Mouse (Mus musculus): ENCODE measurements at regions not wholly inside any gene's neighbourhood (a gene's known extent, or its start where the extent isn't known, plus 50 kb on each side); places are given as distances from the start of the nearest gene placed in this dataset.
"Not testable (repeated sequence)": the region's sequence is repeated elsewhere in the genome, so short reads cannot be mapped to it uniquely, and the experiment has no call there.

- no peak for ATAC-seq (replicated peaks in 1 of 2; ENCODE audit: insufficient read depth in 1 of 2, low FRiP score in 2 of 2, low TSS enrichment in 1 of 2, low read depth in 1 of 2, poor library complexity in 2 of 2, severe bottlenecking in 2 of 2)
Measured at GRCm38 (mm10) chr5:142281997-142282396, 119.3 kb upstream of the Foxk1 start.

GRCm38 (mm10) chr5:142287981-142288380 lies 113.3 kb upstream of the Foxk1 start:
- no peak for ATAC-seq (replicated peaks in 1 of 2; ENCODE audit: insufficient read depth in 1 of 2, low FRiP score in 2 of 2, low TSS enrichment in 1 of 2, low read depth in 1 of 2, poor library complexity in 2 of 2, severe bottlenecking in 2 of 2)

GRCm38 (mm10) chr5:142291451-142291850 lies 109.8 kb upstream of the Foxk1 start:
- ATAC-seq (replicated peaks in 1 of 2; ENCODE audit: insufficient read depth in 1 of 2, low FRiP score in 2 of 2, low TSS enrichment in 1 of 2, low read depth in 1 of 2, poor library complexity in 2 of 2, severe bottlenecking in 2 of 2), result no peak

- not testable (repeated sequence) for ATAC-seq (replicated peaks in 1 of 2; ENCODE audit: insufficient read depth in 1 of 2, low FRiP score in 2 of 2, low TSS enrichment in 1 of 2, low read depth in 1 of 2, poor library complexity in 2 of 2, severe bottlenecking in 2 of 2)
Measured at GRCm38 (mm10) chr5:142296401-142296800, 104.9 kb upstream of the Foxk1 start.

GRCm38 (mm10) chr5:142299621-142300020 lies 101.7 kb upstream of the Foxk1 start:
- ATAC-seq (replicated peaks in 1 of 2; ENCODE audit: insufficient read depth in 1 of 2, low FRiP score in 2 of 2, low TSS enrichment in 1 of 2, low read depth in 1 of 2, poor library complexity in 2 of 2, severe bottlenecking in 2 of 2), result no peak

- ATAC-seq (replicated peaks in 1 of 2; ENCODE audit: insufficient read depth in 1 of 2, low FRiP score in 2 of 2, low TSS enrichment in 1 of 2, low read depth in 1 of 2, poor library complexity in 2 of 2, severe bottlenecking in 2 of 2), result no peak
Measured at GRCm38 (mm10) chr5:142308511-142308910, 92.8 kb upstream of the Foxk1 start.

- no peak for ATAC-seq (replicated peaks in 1 of 2; ENCODE audit: insufficient read depth in 1 of 2, low FRiP score in 2 of 2, low TSS enrichment in 1 of 2, low read depth in 1 of 2, poor library complexity in 2 of 2, severe bottlenecking in 2 of 2)
Measured at GRCm38 (mm10) chr5:142313944-142314343, 87.4 kb upstream of the Foxk1 start.

- no peak for ATAC-seq (replicated peaks in 1 of 2; ENCODE audit: insufficient read depth in 1 of 2, low FRiP score in 2 of 2, low TSS enrichment in 1 of 2, low read depth in 1 of 2, poor library complexity in 2 of 2, severe bottlenecking in 2 of 2)
Measured at GRCm38 (mm10) chr5:142314466-142314865, 86.8 kb upstream of the Foxk1 start.

GRCm38 (mm10) chr5:142319268-142319667 lies 82.0 kb upstream of the Foxk1 start:
- ATAC-seq (replicated peaks in 1 of 2; ENCODE audit: insufficient read depth in 1 of 2, low FRiP score in 2 of 2, low TSS enrichment in 1 of 2, low read depth in 1 of 2, poor library complexity in 2 of 2, severe bottlenecking in 2 of 2), result peak; percentile 85 to 89

- ATAC-seq (replicated peaks in 1 of 2; ENCODE audit: insufficient read depth in 1 of 2, low FRiP score in 2 of 2, low TSS enrichment in 1 of 2, low read depth in 1 of 2, poor library complexity in 2 of 2, severe bottlenecking in 2 of 2), result no peak
Measured at GRCm38 (mm10) chr5:142321316-142321715, 80.0 kb upstream of the Foxk1 start.

- no peak for ATAC-seq (replicated peaks in 1 of 2; ENCODE audit: insufficient read depth in 1 of 2, low FRiP score in 2 of 2, low TSS enrichment in 1 of 2, low read depth in 1 of 2, poor library complexity in 2 of 2, severe bottlenecking in 2 of 2)
Measured at GRCm38 (mm10) chr5:142324928-142325327, 76.4 kb upstream of the Foxk1 start.

- no peak for ATAC-seq (replicated peaks in 1 of 2; ENCODE audit: insufficient read depth in 1 of 2, low FRiP score in 2 of 2, low TSS enrichment in 1 of 2, low read depth in 1 of 2, poor library complexity in 2 of 2, severe bottlenecking in 2 of 2)
Measured at GRCm38 (mm10) chr5:142325560-142325959, 75.7 kb upstream of the Foxk1 start.

GRCm38 (mm10) chr5:142327261-142327660 lies 74.0 kb upstream of the Foxk1 start:
- no peak; a peak in 1 of 4 replicates for ATAC-seq (replicated peaks in 1 of 2; ENCODE audit: insufficient read depth in 1 of 2, low FRiP score in 2 of 2, low TSS enrichment in 1 of 2, low read depth in 1 of 2, poor library complexity in 2 of 2, severe bottlenecking in 2 of 2)

- ATAC-seq (replicated peaks in 1 of 2; ENCODE audit: insufficient read depth in 1 of 2, low FRiP score in 2 of 2, low TSS enrichment in 1 of 2, low read depth in 1 of 2, poor library complexity in 2 of 2, severe bottlenecking in 2 of 2), result peak; percentile 39 to 42; a peak in 2 of 4 replicates
Measured at GRCm38 (mm10) chr5:142329724-142330520, 71.4 kb upstream of the Foxk1 start.

- no peak for ATAC-seq (replicated peaks in 1 of 2; ENCODE audit: insufficient read depth in 1 of 2, low FRiP score in 2 of 2, low TSS enrichment in 1 of 2, low read depth in 1 of 2, poor library complexity in 2 of 2, severe bottlenecking in 2 of 2)
Measured at GRCm38 (mm10) chr5:142332744-142333143, 68.6 kb upstream of the Foxk1 start.

- ATAC-seq (replicated peaks in 1 of 2; ENCODE audit: insufficient read depth in 1 of 2, low FRiP score in 2 of 2, low TSS enrichment in 1 of 2, low read depth in 1 of 2, poor library complexity in 2 of 2, severe bottlenecking in 2 of 2), result no peak
Measured at GRCm38 (mm10) chr5:142337436-142337835, 63.9 kb upstream of the Foxk1 start.

- ATAC-seq (replicated peaks in 1 of 2; ENCODE audit: insufficient read depth in 1 of 2, low FRiP score in 2 of 2, low TSS enrichment in 1 of 2, low read depth in 1 of 2, poor library complexity in 2 of 2, severe bottlenecking in 2 of 2), result no peak
Measured at GRCm38 (mm10) chr5:142338051-142338450, 63.2 kb upstream of the Foxk1 start.

GRCm38 (mm10) chr5:142340205-142341025 lies 60.9 kb upstream of the Foxk1 start:
- no peak for ATAC-seq (replicated peaks in 1 of 2; ENCODE audit: insufficient read depth in 1 of 2, low FRiP score in 2 of 2, low TSS enrichment in 1 of 2, low read depth in 1 of 2, poor library complexity in 2 of 2, severe bottlenecking in 2 of 2)

Measured in hematopoietic stem cell, adult 5-6 weeks (primary cell).